Mouse (Mus musculus) heart, postnatal 0 days (tissue): ENCODE results near the gene Mylip. TPM values are rescaled to one million over a fixed set of nuclear protein-coding genes. Genes with fewer than 3 reads are reported as not detected.

ENCODE experiments used
- ATAC-seq: fragments of 200-750 bp; cut with Nextera tagmentation; 2 replicates; pipeline ENCODE4 v1.8.0; 2017; ENCODE audit warnings: low read depth, moderate number of reproducible peaks, moderate library complexity; ENCODE audit not compliant: insufficient read depth
- DNase-seq: peaks from one replicate; pipeline ENCODE4 v3.0.0-alpha.2; 2016; ENCODE audit warnings: low spot score
- H3K27ac ChIP-seq: fragments of 300-500 bp; sonication (generic); 2 replicates; pipeline ENCODE4 v1.5.1; 2014; ENCODE audit warnings: low read depth, mild to moderate bottlenecking
- H3K27me3 ChIP-seq: fragments of 300-500 bp; sonication (generic); 2 replicates; pipeline ENCODE4 v1.6.1; 2014; ENCODE audit warnings: low read length, mixed read lengths; ENCODE audit not compliant: control insufficient read depth, insufficient read depth
- H3K36me3 ChIP-seq: fragments of 300-500 bp; sonication (generic); replicated peaks from 2 replicates; pipeline ENCODE4 v1.6.1; 2014; ENCODE audit warnings: low read length, mixed read lengths; ENCODE audit not compliant: control insufficient read depth, insufficient read depth
- H3K4me1 ChIP-seq: fragments of 300-500 bp; sonication (generic); 2 replicates; pipeline ENCODE4 v1.6.1; 2014; ENCODE audit warnings: antibody characterized with exemption; ENCODE audit not compliant: control insufficient read depth, insufficient read depth
- H3K4me2 ChIP-seq: fragments of 300-500 bp; sonication (generic); 2 replicates; pipeline ENCODE4 v1.6.1; 2014; ENCODE audit warnings: low read depth, mild to moderate bottlenecking, low read length, moderate library complexity
- H3K4me3 ChIP-seq: fragments of 300-500 bp; sonication (generic); 2 replicates; pipeline ENCODE4 v1.5.1; 2014; ENCODE audit warnings: low read depth, low read length
- H3K9ac ChIP-seq: fragments of 300-500 bp; sonication (generic); replicated peaks from 2 replicates; pipeline ENCODE4 v1.6.1; 2014; ENCODE audit warnings: low read depth, low read length, mixed read lengths
- H3K9me3 ChIP-seq: fragments of 300-500 bp; sonication (generic); replicated peaks from 2 replicates; pipeline ENCODE4 v1.6.1; 2016; ENCODE audit warnings: low read length; ENCODE audit not compliant: control insufficient read depth
- CTCF ChIP-seq: IDR thresholded peaks from 2 replicates; pipeline ENCODE4 v1.5.1; 2016; ENCODE audit warnings: antibody characterized with exemption, control low read depth, low read depth
- EP300 ChIP-seq: IDR thresholded peaks from 2 replicates; pipeline ENCODE4 v1.6.1; 2016; ENCODE audit warnings: antibody characterized with exemption, low read depth
- WGBS: fragments of 180-500 bp; shearing (Covaris S2); extraction: QIAGEN DNeasy Blood & Tissue Kit; methylation state at CpG from one replicate; pipeline ENCODE4 v1.1.7; 2014; 5-methylcytosine and 5-hydroxymethylcytosine counted together
- polyA plus RNA-seq: library from polyadenylated mRNA; unstranded; fragments of >200 nt; fragmentation: Nextera tagmentation; extraction: Ambion mirVana; gene quantifications from 2 replicates; pipeline ENCODE4 v1.2.1, GENCODE M21; 2015
- total RNA-seq: library from RNA; depleted of rRNA; stranded (reverse); fragments of >200 nt; gene quantifications from 2 replicates; pipeline ENCODE4 v1.2.3, GENCODE M21; 2014; ENCODE audit warnings: low replicate concordance

Gene Mylip
- total and polyA plus RNA-seq, 2 experiments from 2014 or later, result 7.1 to 30.1 TPM

- Histone ChIP-seq H3K4me2 (no peak overlapping the region), H3K4me3 (no peak overlapping the region), H3K4me1 (no peaks in the 10 kb centered on the region), H3K36me3 (no peaks in the 10 kb centered on the region), H3K9me3 (no peaks in the 10 kb centered on the region), H3K9ac (no peak overlapping the region), H3K27ac (no peak overlapping the region), H3K27me3 (no peaks in the 10 kb centered on the region)
- DNase-seq (no peak), ATAC-seq (no peak)
- WGBS, result 62% methylated on average over 5 of the region's 5 CpGs
- no peak for TF ChIP-seq CTCF
- no peak for TF ChIP-seq EP300
Measured at GRCm38 (mm10) chr13:45351483-45351882, 38.1 kb upstream of the Mylip start.

GRCm38 (mm10) chr13:45354824-45355223 lies 34.7 kb upstream of the Mylip start:
- Histone ChIP-seq H3K9me3 (no peaks in the 10 kb centered on the region), H3K4me3 (no peak overlapping the region), H3K4me2 (no peak overlapping the region), H3K27me3 (no peaks in the 10 kb centered on the region), H3K36me3 (no peaks in the 10 kb centered on the region), H3K4me1 (no peaks in the 10 kb centered on the region), H3K27ac (no peak overlapping the region), H3K9ac (no peak overlapping the region)
- WGBS, result 77% methylated on average over 2 of the region's 2 CpGs
- ATAC-seq (no peak), DNase-seq (no peak)
- TF ChIP-seq CTCF (no peak), EP300 (no peak)

- Histone ChIP-seq H3K9me3 (peaks cover 6% of the 10 kb centered on the region; the same call in 1 of the 2 replicates), H3K4me1 (no peaks in the 10 kb centered on the region), H3K36me3 (no peaks in the 10 kb centered on the region), H3K4me2 (no peak overlapping the region), H3K27ac (no peak overlapping the region), H3K4me3 (no peak overlapping the region), H3K27me3 (no peaks in the 10 kb centered on the region), H3K9ac (no peak overlapping the region)
- TF ChIP-seq CTCF (no peak), EP300 (no peak)
- ATAC-seq (no peak), DNase-seq (no peak)
- 66% methylated on average over 5 of the region's 5 CpGs for WGBS
Measured at GRCm38 (mm10) chr13:45358208-45358607, 31.3 kb upstream of the Mylip start.

- ATAC-seq, result no peak
- Histone ChIP-seq H3K4me3 (no peak overlapping the region), H3K4me2 (no peak overlapping the region), H3K4me1 (no peaks in the 10 kb centered on the region), H3K9ac (no peak overlapping the region), H3K9me3 (peaks cover 6% of the 10 kb centered on the region; the same call in 1 of the 2 replicates), H3K36me3 (no peaks in the 10 kb centered on the region), H3K27me3 (no peaks in the 10 kb centered on the region), H3K27ac (no peak overlapping the region)
- 31% methylated on average over 13 of the region's 13 CpGs for WGBS
- TF ChIP-seq CTCF (no peak), EP300 (no peak)
- DNase-seq, result no peak
Measured at GRCm38 (mm10) chr13:45358676-45359323, 30.7 kb upstream of the Mylip start.

- no peak for TF ChIP-seq EP300
- TF ChIP-seq CTCF, result no peak
- no peak overlapping the region for H3K27ac ChIP-seq
- H3K4me1 ChIP-seq, result no peaks in the 10 kb centered on the region
- no peaks in the 10 kb centered on the region for H3K27me3 ChIP-seq
- H3K36me3 ChIP-seq, result no peaks in the 10 kb centered on the region
- ATAC-seq (no peak), DNase-seq (no peak)
- H3K9me3 ChIP-seq, result peaks cover 5% of the 10 kb centered on the region; the same call in 1 of the 2 replicates
- no peak overlapping the region for H3K9ac ChIP-seq
- WGBS, result 59% methylated on average over 10 of the region's 10 CpGs
- H3K4me2 ChIP-seq, result no peak overlapping the region
- no peak overlapping the region for H3K4me3 ChIP-seq
Measured at GRCm38 (mm10) chr13:45365788-45366187, 23.8 kb upstream of the Mylip start.

GRCm38 (mm10) chr13:45371673-45372072 lies 17.9 kb upstream of the Mylip start:
- H3K27ac ChIP-seq, result no peak overlapping the region
- no peaks in the 10 kb centered on the region for H3K9me3 ChIP-seq
- no peaks in the 10 kb centered on the region for H3K36me3 ChIP-seq
- H3K4me1 ChIP-seq, result no peaks in the 10 kb centered on the region
- no peak overlapping the region for H3K4me2 ChIP-seq
- no peak overlapping the region for H3K9ac ChIP-seq
- H3K27me3 ChIP-seq, result no peaks in the 10 kb centered on the region
- no peak overlapping the region for H3K4me3 ChIP-seq
- DNase-seq, result no peak
- WGBS, result 53% methylated on average over 2 of the region's 2 CpGs
- no peak for TF ChIP-seq CTCF
- TF ChIP-seq EP300, result no peak
- ATAC-seq, result no peak
